Mouse (Mus musculus): ENCODE results near the gene Patj. TPM values are rescaled to one million over a fixed set of nuclear protein-coding genes. Genes with fewer than 3 reads are reported as not detected.

Patj gene
- polyA plus RNA-seq, 1 experiment from 2014 or later: 8.9 TPM

DNA sequence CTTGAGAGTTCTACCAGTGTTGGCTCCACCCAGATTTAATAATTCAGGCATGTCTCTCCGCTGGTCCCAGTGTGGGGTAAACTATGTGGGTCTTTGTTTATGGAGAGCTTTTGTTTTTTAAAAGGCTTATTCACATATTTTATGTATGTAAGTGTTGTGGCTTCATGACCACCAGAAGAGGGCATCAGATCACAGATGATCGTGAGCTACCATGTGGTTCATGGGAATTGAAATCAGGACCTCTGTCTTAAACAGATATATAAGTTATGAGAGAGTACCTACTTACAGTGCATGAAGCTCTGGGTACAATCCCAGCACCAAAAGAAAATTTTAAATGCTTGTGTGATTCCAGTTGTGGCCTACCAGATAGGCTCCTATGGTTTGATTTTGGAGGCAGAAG is 344.2 kb downstream of the Patj start:
- no peaks in the 10 kb centered on the region for H3K4me1 ChIP-seq (ENCODE audit: control insufficient read depth, insufficient read depth, low read length)
- H3K27ac ChIP-seq (ENCODE audit: low read length): no peak overlapping the region
- no peaks in the 10 kb centered on the region for H3K36me3 ChIP-seq (ENCODE audit: control insufficient read depth, insufficient read depth)
- H3K27me3 ChIP-seq (ENCODE audit: control insufficient read depth, insufficient read depth, low read length): no peaks in the 10 kb centered on the region
- H3K9me3 ChIP-seq (replicated peaks; ENCODE audit: control insufficient read depth, low read length): no peaks in the 10 kb centered on the region
- WGBS: 42% methylated on average over 2 of the region's 2 CpGs
- H3K9ac ChIP-seq (ENCODE audit: low read length): no peak overlapping the region
- ATAC-seq (replicated peaks; ENCODE audit: extremely low read depth, insufficient read depth, low FRiP score): no peak
- H3K4me3 ChIP-seq (ENCODE audit: low read length): no peak overlapping the region
- no peak overlapping the region for H3K4me2 ChIP-seq (ENCODE audit: low read depth, low read length)

DNA sequence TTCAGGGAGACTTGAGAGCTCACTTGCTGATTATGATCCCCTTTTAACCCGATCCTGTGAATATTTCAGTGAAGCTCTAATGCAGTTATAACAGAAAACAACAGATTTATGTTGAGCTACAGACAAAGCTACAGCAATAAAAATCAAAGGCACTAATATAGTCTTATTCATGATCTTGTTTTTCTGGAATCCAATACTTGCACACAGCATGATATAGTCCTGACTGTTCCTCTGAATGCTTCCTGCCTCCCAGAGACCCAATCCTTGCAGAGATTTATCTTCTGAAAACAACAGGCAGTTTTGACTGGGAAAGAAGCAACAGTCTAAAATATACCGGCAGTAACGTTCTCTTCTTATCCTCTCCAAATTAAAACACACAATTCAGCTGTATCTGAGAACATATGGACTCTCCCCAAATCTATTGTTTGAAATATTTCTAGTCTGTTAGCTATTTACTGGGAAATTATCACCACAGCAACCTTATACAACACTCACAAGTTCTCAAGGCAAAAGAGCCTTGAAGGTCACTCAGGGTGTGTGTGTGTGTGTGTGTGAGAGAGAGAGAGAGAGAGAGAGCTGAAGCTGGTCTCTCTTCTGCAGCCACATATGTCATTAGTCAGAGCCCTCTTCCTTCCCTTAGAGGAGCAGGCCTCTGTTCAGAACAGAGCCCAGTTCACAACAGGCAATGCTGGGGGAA is 347.8 kb downstream of the Patj start:
- H3K4me2 ChIP-seq (ENCODE audit: low read depth, low read length): no peak overlapping the region
- 58% methylated on average over 3 of the region's 3 CpGs for whole genome bisulfite sequencing
- H3K36me3 ChIP-seq (ENCODE audit: control insufficient read depth, insufficient read depth): no peaks in the 10 kb centered on the region
- ATAC-seq (replicated peaks; ENCODE audit: extremely low read depth, insufficient read depth, low FRiP score): no peak
- no peak overlapping the region for H3K27ac ChIP-seq (ENCODE audit: low read length)
- no peaks in the 10 kb centered on the region for H3K4me1 ChIP-seq (ENCODE audit: control insufficient read depth, insufficient read depth, low read length)
- no peak overlapping the region for H3K4me3 ChIP-seq (ENCODE audit: low read length)
- no peaks in the 10 kb centered on the region for H3K27me3 ChIP-seq (ENCODE audit: control insufficient read depth, insufficient read depth, low read length)
- no peaks in the 10 kb centered on the region for H3K9me3 ChIP-seq (replicated peaks; ENCODE audit: control insufficient read depth, low read length)
- H3K9ac ChIP-seq (ENCODE audit: low read length): no peak overlapping the region

DNA sequence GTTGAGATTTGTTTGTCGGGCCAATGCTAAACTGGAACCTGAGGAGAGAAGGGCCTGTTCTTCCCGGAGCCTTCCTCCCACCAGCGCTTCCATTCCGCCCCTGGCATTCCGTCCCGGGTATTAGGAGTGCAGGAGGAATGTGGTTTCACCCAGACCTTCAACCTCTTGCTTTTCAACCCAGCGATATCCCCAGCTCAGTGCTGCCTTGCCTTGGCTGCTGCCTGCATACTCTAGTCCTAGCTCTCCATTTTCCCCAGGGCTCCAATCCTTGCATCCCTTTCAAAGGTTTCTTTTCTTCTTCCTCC is 348.3 kb downstream of the Patj start:
- Histone ChIP-seq H3K4me2 (ENCODE audit: low read depth, low read length) (no peak overlapping the region), H3K9ac (ENCODE audit: low read length) (no peak overlapping the region), H3K4me3 (ENCODE audit: low read length) (no peak overlapping the region), H3K4me1 (ENCODE audit: control insufficient read depth, insufficient read depth, low read length) (no peaks in the 10 kb centered on the region), H3K27ac (ENCODE audit: low read length) (no peak overlapping the region), H3K27me3 (ENCODE audit: control insufficient read depth, insufficient read depth, low read length) (no peaks in the 10 kb centered on the region), H3K36me3 (ENCODE audit: control insufficient read depth, insufficient read depth) (no peaks in the 10 kb centered on the region), H3K9me3 (replicated peaks; ENCODE audit: control insufficient read depth, low read length) (no peaks in the 10 kb centered on the region)
- WGBS: 22% methylated on average over 7 of the region's 7 CpGs
- ATAC-seq (replicated peaks; ENCODE audit: extremely low read depth, insufficient read depth, low FRiP score): 0 out of 2 replicates have a peak, but pooled peaks have one; percentile 37

DNA sequence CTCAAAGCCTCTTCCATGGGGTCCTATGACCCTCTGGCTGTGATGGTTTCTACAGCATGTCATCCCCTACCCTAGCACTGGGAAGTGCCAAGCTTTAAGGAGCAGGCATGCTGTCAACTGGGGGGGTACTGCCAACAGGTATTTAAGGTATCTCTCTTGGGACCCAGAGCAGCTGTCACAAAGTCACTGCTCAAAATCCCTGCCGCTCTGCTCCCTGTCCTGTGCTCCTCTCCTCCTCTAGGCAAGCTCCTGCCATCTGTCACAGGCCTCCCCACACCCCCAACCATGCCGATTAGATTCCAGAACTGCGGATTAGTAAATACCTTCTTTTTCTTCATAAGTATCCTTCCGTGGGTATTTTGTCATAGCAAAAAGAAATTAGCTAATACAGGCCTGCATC is 358.9 kb downstream of the Patj start:
- H3K36me3 ChIP-seq (ENCODE audit: control insufficient read depth, insufficient read depth): no peaks in the 10 kb centered on the region
- no peak overlapping the region for H3K9ac ChIP-seq (ENCODE audit: low read length)
- no peak overlapping the region for H3K27ac ChIP-seq (ENCODE audit: low read length)
- no peak overlapping the region for H3K4me2 ChIP-seq (ENCODE audit: low read depth, low read length)
- H3K4me3 ChIP-seq (ENCODE audit: low read length): no peak overlapping the region
- WGBS: 69% methylated on average over 4 of the region's 4 CpGs
- H3K4me1 ChIP-seq (ENCODE audit: control insufficient read depth, insufficient read depth, low read length): no peaks in the 10 kb centered on the region
- no peak for ATAC-seq (replicated peaks; ENCODE audit: extremely low read depth, insufficient read depth, low FRiP score)
- no peaks in the 10 kb centered on the region for H3K9me3 ChIP-seq (replicated peaks; ENCODE audit: control insufficient read depth, low read length)
- H3K27me3 ChIP-seq (ENCODE audit: control insufficient read depth, insufficient read depth, low read length): no peaks in the 10 kb centered on the region

DNA sequence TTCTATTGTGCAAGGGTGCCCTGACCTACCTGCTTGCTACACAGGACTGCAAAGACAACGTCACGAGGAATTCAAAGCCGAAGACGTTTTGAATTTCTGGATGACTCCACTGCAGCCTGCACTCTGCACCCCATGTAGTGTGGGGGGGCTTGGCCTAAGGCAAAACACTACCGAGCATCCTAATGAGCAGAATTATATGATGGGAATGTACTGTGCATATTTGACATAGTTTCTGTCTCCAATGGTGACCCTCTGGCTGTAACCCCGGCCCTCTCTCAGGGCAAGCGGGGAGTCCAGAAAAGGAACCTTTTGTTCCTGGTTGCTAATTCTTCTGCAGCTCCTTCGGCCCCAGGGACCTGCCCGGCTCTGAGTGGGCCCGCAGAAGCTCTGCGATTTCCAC is 360.6 kb downstream of the Patj start:
- H3K27me3 ChIP-seq (ENCODE audit: control insufficient read depth, insufficient read depth, low read length): no peaks in the 10 kb centered on the region
- 70% methylated on average over 11 of the region's 11 CpGs for WGBS
- H3K4me1 ChIP-seq (ENCODE audit: control insufficient read depth, insufficient read depth, low read length): no peaks in the 10 kb centered on the region
- no peaks in the 10 kb centered on the region for H3K9me3 ChIP-seq (replicated peaks; ENCODE audit: control insufficient read depth, low read length)
- no peaks in the 10 kb centered on the region for H3K36me3 ChIP-seq (ENCODE audit: control insufficient read depth, insufficient read depth)
- no peak overlapping the region for H3K9ac ChIP-seq (ENCODE audit: low read length)
- no peak for ATAC-seq (replicated peaks; ENCODE audit: extremely low read depth, insufficient read depth, low FRiP score)
- H3K4me3 ChIP-seq (ENCODE audit: low read length): no peak overlapping the region
- no peak overlapping the region for H3K27ac ChIP-seq (ENCODE audit: low read length)
- no peak overlapping the region for H3K4me2 ChIP-seq (ENCODE audit: low read depth, low read length)

DNA sequence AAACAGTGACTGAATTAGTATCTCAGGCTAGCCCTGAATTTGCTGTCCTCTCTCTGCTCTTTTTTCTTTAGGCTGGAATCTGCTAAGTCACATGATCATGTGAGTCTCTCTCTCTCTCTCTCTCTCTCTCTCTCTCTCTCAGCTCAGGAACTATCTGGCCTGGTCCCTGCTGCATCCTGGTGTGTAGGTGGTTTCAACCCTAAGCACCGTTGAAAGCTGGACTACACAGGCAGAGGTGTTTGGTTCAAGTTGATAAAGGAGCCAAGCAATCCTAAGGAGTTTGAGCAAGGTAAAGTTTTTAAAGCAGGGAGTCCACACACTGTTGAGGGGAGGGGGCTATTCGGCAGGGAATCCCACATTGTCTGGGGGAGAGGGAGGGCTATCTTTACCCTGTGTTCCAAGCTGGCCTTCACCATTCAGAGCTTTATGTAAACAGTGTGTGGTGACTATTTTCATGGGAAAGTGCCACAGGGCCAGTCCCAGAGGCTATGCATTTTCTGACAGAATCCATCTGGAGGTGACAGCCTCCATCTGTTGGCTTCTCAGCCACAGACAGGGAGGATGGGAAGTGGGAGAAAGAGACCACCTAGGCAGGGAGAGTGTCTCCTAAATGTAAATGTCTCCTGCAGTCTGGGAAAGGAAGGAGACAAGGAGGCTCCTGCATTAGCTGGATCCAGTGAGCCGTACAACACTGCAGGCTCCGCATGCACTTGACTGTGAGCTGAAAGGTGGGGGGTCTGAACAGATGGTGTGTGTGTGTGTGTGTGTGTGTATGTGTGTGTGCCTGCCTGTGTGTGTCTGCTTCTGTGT is 362.6 kb downstream of the Patj start:
- Histone ChIP-seq H3K4me2 (ENCODE audit: low read depth, low read length) (no peak overlapping the region), H3K9ac (ENCODE audit: low read length) (no peak overlapping the region), H3K4me3 (ENCODE audit: low read length) (no peak overlapping the region), H3K36me3 (ENCODE audit: control insufficient read depth, insufficient read depth) (no peaks in the 10 kb centered on the region), H3K27me3 (ENCODE audit: control insufficient read depth, insufficient read depth, low read length) (no peaks in the 10 kb centered on the region), H3K27ac (ENCODE audit: low read length) (no peak overlapping the region), H3K9me3 (replicated peaks; ENCODE audit: control insufficient read depth, low read length) (no peaks in the 10 kb centered on the region), H3K4me1 (ENCODE audit: control insufficient read depth, insufficient read depth, low read length) (no peaks in the 10 kb centered on the region)
- WGBS: 44% methylated on average over 4 of the region's 4 CpGs
- ATAC-seq (replicated peaks; ENCODE audit: extremely low read depth, insufficient read depth, low FRiP score): peak; percentile 68; the same call in 1 of the 2 replicates

DNA sequence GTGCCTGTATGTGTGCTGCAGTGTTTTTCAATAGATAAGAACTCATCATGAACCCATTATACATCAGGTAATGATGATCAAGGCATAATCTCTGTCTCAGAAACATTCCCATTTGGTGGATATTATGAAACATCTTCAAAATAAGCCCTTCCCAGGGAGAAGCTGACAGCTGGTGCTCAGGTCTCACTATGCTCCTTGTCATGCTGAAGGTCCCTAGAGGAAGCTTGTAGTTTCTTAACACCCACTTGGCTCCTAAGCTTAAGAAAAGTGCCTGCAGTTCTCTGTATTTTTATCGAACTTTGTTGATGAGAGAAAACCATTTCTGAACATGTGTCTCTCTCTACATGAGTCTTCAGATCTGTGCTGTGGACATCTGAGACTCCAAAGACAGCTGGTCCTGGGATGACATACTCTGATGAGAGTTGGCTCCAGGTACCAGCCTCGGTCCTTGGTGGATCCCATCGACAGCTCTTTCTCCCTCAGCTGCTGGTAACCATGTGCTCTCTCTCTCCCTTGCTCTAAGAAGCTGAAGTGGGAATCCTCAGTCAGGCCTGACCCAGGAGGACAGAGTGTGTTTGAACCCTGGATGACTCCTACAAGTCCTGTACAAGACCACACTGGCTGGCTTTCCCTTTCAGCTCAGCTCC is 363.4 kb downstream of the Patj start:
- Histone ChIP-seq H3K4me1 (ENCODE audit: control insufficient read depth, insufficient read depth, low read length) (no peaks in the 10 kb centered on the region), H3K9ac (ENCODE audit: low read length) (no peak overlapping the region), H3K27me3 (ENCODE audit: control insufficient read depth, insufficient read depth, low read length) (no peaks in the 10 kb centered on the region), H3K36me3 (ENCODE audit: control insufficient read depth, insufficient read depth) (no peaks in the 10 kb centered on the region), H3K4me2 (ENCODE audit: low read depth, low read length) (no peak overlapping the region), H3K9me3 (replicated peaks; ENCODE audit: control insufficient read depth, low read length) (no peaks in the 10 kb centered on the region), H3K27ac (ENCODE audit: low read length) (peak overlapping the region; percentile 20; the same call in 1 of the 2 replicates), H3K4me3 (ENCODE audit: low read length) (no peak overlapping the region)
- no peak for ATAC-seq (replicated peaks; ENCODE audit: extremely low read depth, insufficient read depth, low FRiP score)
- whole genome bisulfite sequencing: 57% methylated on average over 3 of the region's 3 CpGs

DNA sequence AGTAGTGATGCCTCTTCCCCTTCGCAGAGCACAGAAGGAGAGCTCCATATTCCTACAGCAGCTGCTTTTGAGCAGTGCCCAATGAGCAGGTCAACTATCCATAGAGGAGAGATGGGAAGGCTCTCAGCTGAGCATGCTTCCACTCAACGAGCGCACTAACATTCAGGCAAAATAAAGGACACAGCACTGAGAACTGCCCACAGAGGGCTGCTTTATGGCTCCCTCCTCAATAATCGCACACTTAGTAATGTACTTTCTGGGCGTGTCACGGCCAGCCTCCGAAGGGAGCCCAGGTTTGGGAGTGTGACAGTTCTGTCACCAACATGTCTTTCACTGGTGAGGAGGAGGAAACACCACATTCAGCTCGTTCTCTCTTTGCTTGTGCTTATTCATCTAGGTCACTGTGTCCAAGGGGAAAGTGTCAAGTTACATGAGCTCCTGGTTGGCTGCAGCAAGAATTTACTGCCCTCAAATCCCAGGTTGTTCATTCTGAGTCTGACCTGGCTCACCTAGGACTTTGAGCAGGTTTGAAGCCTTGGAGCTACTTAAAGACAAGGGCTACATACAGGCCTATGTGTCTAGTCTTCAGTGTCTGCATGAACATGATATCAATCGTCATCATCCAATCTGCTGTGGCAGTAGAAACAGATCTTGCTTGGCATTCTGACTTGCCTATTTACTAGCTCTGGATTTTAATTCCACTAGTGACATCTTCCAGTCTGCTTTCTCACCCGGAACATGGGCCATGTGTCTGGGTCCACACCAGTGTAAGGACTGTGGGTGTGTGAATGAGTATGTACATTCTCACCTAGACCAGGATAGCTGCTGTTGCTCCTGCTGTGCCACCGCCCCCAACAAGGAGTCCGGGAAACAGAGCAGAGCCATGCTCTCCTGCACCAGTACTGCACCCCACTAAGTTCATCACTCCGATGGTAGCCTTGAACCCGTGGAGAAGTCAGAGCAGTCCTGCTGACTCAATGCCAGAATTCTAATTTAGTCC is 371.8 kb downstream of the Patj start:
- WGBS: 64% methylated on average over 14 of the region's 14 CpGs
- ATAC-seq (replicated peaks; ENCODE audit: extremely low read depth, insufficient read depth, low FRiP score): no peak
- Histone ChIP-seq H3K36me3 (ENCODE audit: control insufficient read depth, insufficient read depth) (peaks cover 3% of the 10 kb centered on the region; the same call in 1 of the 2 replicates), H3K9ac (ENCODE audit: low read length) (no peak overlapping the region), H3K27ac (ENCODE audit: low read length) (no peak overlapping the region), H3K4me2 (ENCODE audit: low read depth, low read length) (no peak overlapping the region), H3K4me1 (ENCODE audit: control insufficient read depth, insufficient read depth, low read length) (no peaks in the 10 kb centered on the region), H3K9me3 (replicated peaks; ENCODE audit: control insufficient read depth, low read length) (no peaks in the 10 kb centered on the region; the same call in 1 of the 2 replicates), H3K27me3 (ENCODE audit: control insufficient read depth, insufficient read depth, low read length) (no peaks in the 10 kb centered on the region), H3K4me3 (ENCODE audit: low read length) (no peak overlapping the region)
